9 mouse cellular contexts compared by ENCODE assay signal in the genomic region with DNA sequence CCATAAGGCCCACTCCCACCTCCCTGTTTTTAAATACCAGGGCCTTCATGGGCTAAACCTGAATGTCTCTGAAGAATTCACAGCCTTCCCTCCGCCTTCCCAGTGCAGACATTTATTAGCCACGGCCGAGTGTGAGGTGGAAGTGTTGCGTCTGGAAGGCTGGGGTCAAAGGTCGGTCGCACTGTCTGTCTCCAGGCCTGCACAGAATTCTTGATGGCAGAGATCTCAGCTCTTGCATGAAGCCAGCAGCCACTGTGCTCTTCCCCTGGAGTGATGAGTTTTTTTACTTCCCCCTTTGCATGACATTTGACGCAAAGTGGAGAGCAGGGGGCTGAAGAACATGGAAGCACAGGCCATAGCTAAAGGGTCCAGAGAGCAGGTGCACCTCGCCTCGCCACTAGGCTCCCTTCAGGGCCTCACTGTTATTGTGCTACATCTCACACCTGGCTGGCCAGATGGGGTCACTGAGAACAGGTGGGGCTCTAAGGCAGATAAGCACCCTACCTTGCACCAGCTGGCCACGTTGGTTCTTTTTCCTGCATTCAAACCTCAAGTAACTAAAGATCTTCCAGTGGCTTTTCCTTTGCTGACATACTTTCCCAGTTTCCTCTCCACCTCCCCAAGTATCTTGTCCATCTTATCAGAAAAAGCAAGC.
DNase-seq lines count a peak whose midpoint lies in the region; ATAC-seq lines count a peak whose summit lies in the region.
"Had no signal": no experiment of that assay in that cellular context is flagged by ENCODE, and none has a peak within 500 bp of the region (broad histone marks: within the 10 kb centered on the region; RNA-seq: fewer than 3 reads in every experiment).

No protein-coding gene starts in this region.

- H3K36me3 ChIP-seq in kidney, embryonic 14.5 days (ENCODE audit: control insufficient read depth, insufficient read depth, low read length), result peaks cover 2% of the 10 kb centered on the region; the same call in 1 of the 2 replicates
- H3K36me3 ChIP-seq in forebrain, embryonic 11.5 days (ENCODE audit: control insufficient read depth, insufficient read depth, low read length), result no peaks in the 10 kb centered on the region
- H3K36me3 ChIP-seq in neural tube, embryonic 14.5 days (ENCODE audit: control insufficient read depth, insufficient read depth, low read length), result no peaks in the 10 kb centered on the region
- H3K36me3 ChIP-seq: G1E had no signal

- no peak for ATAC-seq in kidney, embryonic 14.5 days (ENCODE audit: low FRiP score, low TSS enrichment)
- ATAC-seq in forebrain, embryonic 11.5 days (replicated peaks; ENCODE audit: low FRiP score), result no peak
- no peak for ATAC-seq in neural tube, embryonic 14.5 days (ENCODE audit: low read depth)

- H3K4me2 ChIP-seq in kidney, embryonic 14.5 days (replicated peaks; ENCODE audit: low read depth, low read length), result no peak overlapping the region
- no peak overlapping the region for H3K4me2 ChIP-seq in forebrain, embryonic 11.5 days (ENCODE audit: low read depth, low read length, severe bottlenecking)
- H3K4me2 ChIP-seq in neural tube, embryonic 14.5 days (ENCODE audit: low read depth, low read length), result no peak overlapping the region

- peaks cover 56% of the 10 kb centered on the region for H3K4me1 ChIP-seq in kidney, embryonic 14.5 days (ENCODE audit: control insufficient read depth, insufficient read depth, low read length)
- H3K4me1 ChIP-seq in forebrain, embryonic 11.5 days (replicated peaks; ENCODE audit: control insufficient read depth, insufficient read depth, low read length), result peaks cover 48% of the 10 kb centered on the region
- H3K4me1 ChIP-seq in neural tube, embryonic 14.5 days (ENCODE audit: control insufficient read depth, insufficient read depth, low read length), result peaks cover 47% of the 10 kb centered on the region

- WGBS in kidney, embryonic 14.5 days, result 42% methylated on average over 10 of the region's 10 CpGs
- WGBS in forebrain, embryonic 11.5 days, result 53% methylated on average over 10 of the region's 10 CpGs
- 35% methylated on average over 10 of the region's 10 CpGs for WGBS in neural tube, embryonic 14.5 days

- no peak overlapping the region for H3K9ac ChIP-seq in kidney, embryonic 14.5 days (ENCODE audit: low read depth, low read length)
- H3K9ac ChIP-seq in forebrain, embryonic 11.5 days (ENCODE audit: low read length), result peak overlapping the region; percentile 37; the same call in 1 of the 2 replicates
- H3K9ac ChIP-seq in neural tube, embryonic 14.5 days (replicated peaks; ENCODE audit: low read depth, low read length), result no peak overlapping the region

- peak; percentile 44 for DNase-seq in kidney, adult 9 months
- no peak for DNase-seq in forebrain, embryonic 11.5 days (ENCODE audit: low spot score)
- DNase-seq in kidney, postnatal 25 days, result peak; percentile 56 to 58
- DNase-seq in urinary bladder, postnatal 10 days (ENCODE audit: low spot score), result no peak
- no peak for DNase-seq in gastrocnemius, postnatal 25 days
- DNase-seq in layer of hippocampus, adult 18-20 months (ENCODE audit: low spot score in 2 of 2), result no peak

- no peaks in the 10 kb centered on the region for H3K27me3 ChIP-seq in kidney, embryonic 14.5 days (ENCODE audit: control insufficient read depth, insufficient read depth, low read length)
- H3K27me3 ChIP-seq in forebrain, embryonic 11.5 days (ENCODE audit: control insufficient read depth, insufficient read depth, low read length), result no peaks in the 10 kb centered on the region
- H3K27me3 ChIP-seq in neural tube, embryonic 14.5 days (ENCODE audit: control insufficient read depth, insufficient read depth, low read length), result no peaks in the 10 kb centered on the region

- H3K27ac ChIP-seq in kidney, embryonic 14.5 days (ENCODE audit: low read depth, low read length), result no peak overlapping the region
- H3K27ac ChIP-seq in forebrain, embryonic 11.5 days (ENCODE audit: low read depth, low read length), result peak overlapping the region; percentile 62
- H3K27ac ChIP-seq in neural tube, embryonic 14.5 days (ENCODE audit: low read depth, low read length), result peak overlapping the region; percentile 70; the same call in 1 of the 2 replicates

- H3K4me3 ChIP-seq in kidney, embryonic 14.5 days (ENCODE audit: low read length), result no peak overlapping the region
- H3K4me3 ChIP-seq in forebrain, embryonic 11.5 days (ENCODE audit: low read depth, low read length), result no peak overlapping the region
- no peak overlapping the region for H3K4me3 ChIP-seq in neural tube, embryonic 14.5 days (ENCODE audit: low read depth, low read length)

- no peaks in the 10 kb centered on the region for H3K9me3 ChIP-seq in kidney, embryonic 14.5 days (ENCODE audit: control insufficient read depth, low read length)
- no peaks in the 10 kb centered on the region for H3K9me3 ChIP-seq in forebrain, embryonic 11.5 days (ENCODE audit: control insufficient read depth, low read length)
- H3K9me3 ChIP-seq in neural tube, embryonic 14.5 days (ENCODE audit: control insufficient read depth, low read length), result no peaks in the 10 kb centered on the region

Comparison
In these comparisons a context has a peak if more than half of its experiments do, and no peak if none do; other contexts are left out.
1. DNase-seq: peak in kidney, adult 9 months (single experiment) and kidney, postnatal 25 days (2 of 2); none in forebrain, embryonic 11.5 days (single experiment), urinary bladder, postnatal 10 days (single experiment), gastrocnemius, postnatal 25 days (single experiment) and layer of hippocampus, adult 18-20 months (0 of 2).